Mouse (Mus musculus) lung, postnatal 25 days (tissue): ENCODE results near the gene Celf3.

Experiments
- DNase-seq: peaks from one replicate; pipeline ENCODE4 v3.0.0; 2022; ENCODE audit warnings: low spot score

The Celf3 gene

DNA sequence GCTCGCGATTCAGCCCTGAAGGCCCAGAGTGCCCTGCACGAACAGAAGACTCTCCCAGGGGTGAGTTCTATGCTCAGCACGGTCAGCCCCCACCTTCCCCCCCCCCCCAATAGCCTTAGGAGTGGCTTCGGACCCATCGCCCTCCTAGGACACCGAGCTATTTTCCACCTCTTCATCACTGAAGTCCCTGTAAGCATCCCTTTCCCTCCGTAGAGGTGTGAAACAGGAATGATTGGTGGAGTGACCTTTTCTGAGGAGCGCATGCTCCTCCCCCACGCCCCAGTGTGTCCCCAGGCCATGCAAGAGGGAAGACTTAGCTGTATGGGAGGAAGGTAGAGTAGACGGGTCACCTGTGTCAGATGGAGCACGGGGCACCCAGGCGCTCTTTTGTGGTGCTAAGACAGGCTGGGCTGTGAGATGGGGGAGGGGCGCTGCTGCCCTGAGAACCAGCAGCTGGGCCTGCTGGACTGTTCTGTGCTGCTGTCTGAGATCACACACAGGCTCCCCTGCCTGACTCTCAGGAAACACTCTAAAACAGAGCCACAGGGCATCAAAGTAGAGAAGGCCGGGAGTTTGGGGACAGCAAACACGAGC, 2.3 kb downstream of the Celf3 start, which contains the start of gene Riiad1:
TSS of gene Riiad1 (minus strand) at position 51 of the 594 bp plus-strand sequence.
- DNase-seq = no peak

DNA sequence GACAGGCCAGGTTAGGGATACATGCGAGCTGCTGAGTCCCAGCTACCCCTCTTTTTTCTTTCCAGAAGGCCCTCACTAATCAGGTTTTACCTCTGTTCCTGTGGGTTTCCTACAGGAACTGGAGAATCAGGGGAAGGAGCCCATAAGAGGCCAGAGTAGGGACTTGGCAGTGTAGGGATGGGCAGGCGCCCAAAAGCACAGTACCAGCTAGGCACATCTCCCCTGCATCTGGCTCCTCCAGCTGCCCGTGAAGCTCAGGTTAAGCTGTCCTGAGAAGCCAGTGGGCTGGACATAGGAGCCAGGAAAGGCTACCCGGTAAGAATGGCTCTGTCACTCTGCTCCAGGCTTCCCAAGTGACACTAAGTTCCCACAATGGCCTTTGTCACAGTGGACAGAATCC, 3.3 kb downstream of the Celf3 start:
- no peak for DNase-seq

DNA sequence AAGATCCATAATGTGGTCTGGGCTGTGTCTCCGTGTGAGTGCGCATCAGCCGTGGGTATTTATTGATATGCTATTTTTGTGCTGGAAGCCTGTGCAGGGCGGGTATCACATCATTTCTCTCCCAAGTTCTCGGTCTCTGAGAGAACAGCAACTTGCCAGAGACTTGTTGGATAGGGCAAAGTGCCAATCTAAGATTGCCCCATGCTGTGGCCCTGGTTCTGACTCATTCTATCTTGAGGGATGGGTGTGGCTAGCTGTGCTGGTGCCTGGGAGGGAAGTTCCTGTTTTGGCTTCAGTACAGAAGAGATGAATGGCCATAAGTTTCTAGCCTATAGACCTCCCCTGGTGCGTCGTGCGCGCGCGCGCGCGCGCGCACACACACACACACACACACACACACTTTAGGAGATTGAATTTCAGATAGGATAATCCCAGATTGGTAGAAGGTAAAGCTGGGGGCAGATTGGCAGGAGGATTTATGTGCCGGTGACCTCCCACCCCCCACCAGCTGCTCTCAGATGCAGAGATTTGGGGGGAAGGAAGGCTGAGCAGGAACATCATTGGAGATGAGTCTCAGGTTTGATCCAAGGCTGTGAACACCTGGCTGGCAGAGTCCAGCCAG, 4.8 kb downstream of the Celf3 start:
- peak; percentile 68 for DNase-seq

GRCm38 (mm10) chr3:94483790-94484439, 5.8 kb downstream of the Celf3 start:
- no peak for DNase-seq

GRCm38 (mm10) chr3:94485922-94486321, 7.8 kb downstream of the Celf3 start:
- DNase-seq = no peak

GRCm38 (mm10) chr3:94487581-94487980, 9.5 kb downstream of the Celf3 start:
- DNase-seq = no peak

GRCm38 (mm10) chr3:94497162-94497561, 19.1 kb downstream of the Celf3 start:
- DNase-seq = no peak

- DNase-seq = peak; percentile 35
Observed at GRCm38 (mm10) chr3:94502243-94502642, 24.1 kb downstream of the Celf3 start.

DNA sequence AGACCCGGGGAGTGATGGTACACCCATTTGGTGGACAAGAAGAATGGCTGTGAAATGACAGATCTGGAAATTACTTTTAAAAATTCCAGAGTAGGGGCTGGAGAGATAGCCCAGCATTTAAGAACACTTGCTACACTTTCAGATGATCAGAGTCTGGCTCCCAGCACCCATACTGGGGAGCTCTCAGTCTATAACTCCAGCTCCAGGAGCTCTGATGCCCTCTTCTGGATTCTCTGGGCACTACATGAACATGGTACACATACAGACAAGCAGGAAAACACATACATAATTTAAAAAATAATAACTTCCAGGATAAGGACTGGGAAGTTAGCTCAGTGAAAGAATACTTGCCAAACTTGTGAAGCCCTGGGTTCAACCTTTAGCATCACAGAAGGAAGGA, 28.6 kb downstream of the Celf3 start:
- DNase-seq = no peak

DNA sequence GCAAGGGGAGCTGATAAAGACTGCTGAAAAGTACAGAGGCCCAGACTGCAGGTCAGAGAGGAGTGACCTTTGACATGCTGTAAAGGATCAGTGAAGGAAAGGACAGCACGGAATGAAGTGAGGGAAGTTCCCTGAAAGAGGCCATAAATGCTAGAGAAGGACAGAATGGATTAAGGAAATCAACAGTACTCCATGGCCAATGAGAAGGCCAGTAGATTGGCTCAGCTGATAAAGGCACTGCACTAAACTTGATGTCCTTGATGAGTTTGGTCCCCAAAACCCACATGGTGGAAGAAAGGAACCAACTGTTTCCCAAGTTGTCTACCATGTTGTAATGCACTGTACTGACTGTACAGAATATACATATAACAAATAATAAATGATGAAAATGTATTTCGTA, 48.6 kb downstream of the Celf3 start:
- no peak for DNase-seq

DNA sequence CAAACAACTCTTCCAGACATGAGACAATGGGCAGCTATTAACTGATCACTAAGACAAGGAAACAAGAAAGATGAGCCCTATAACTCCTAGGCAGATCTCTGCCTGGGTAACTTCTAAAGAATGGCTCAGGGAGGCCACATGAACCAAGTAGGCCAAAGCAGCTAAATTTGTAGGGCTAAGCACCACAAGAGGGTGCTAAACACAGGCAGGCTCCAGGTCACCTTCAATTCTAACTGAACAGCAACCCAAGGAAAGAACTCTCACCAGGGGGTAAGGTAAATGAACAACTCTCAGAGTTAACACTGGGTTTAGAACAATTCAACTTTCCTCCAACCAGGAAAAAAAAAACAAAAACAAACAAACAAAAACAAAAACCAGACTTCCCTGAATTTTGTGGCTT, 55.9 kb downstream of the Celf3 start:
- peak; percentile 58 for DNase-seq

GRCm38 (mm10) chr3:94537187-94537586, 59.1 kb downstream of the Celf3 start:
- no peak for DNase-seq
